In the genomic region with DNA sequence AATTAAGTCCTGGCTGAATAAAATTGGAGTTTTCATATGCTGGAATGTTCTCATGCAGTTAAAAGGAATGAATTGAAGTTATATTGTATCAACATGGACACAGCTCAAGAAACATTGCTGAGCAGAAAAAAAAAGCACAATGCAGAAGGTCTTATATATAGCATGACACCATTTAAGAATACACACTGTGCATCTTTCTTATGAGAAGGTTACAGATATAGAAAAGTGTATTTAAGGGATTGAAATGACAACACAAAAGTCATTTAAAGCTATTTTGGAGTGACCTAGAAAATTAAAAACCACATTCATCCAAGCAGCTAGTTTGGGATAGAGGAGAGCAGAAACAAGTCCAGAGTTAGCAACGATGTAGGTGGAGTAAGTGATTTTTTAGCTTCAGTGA, we compare ENCODE assay signal across 16 mouse cellular contexts.
"Had no signal": no experiment of that assay in that cellular context is flagged by ENCODE, and none has a peak within 500 bp of the region (broad histone marks: within the 10 kb centered on the region; RNA-seq: fewer than 3 reads in every experiment).

No protein-coding gene starts in this region.

- H3K4me3 ChIP-seq: neural tube, embryonic 12.5 days; neural tube, embryonic 13.5 days; neural tube, embryonic 15.5 days; stomach, embryonic 15.5 days had no signal

- H3K27ac ChIP-seq: neural tube, embryonic 12.5 days; neural tube, embryonic 13.5 days; neural tube, embryonic 15.5 days; stomach, embryonic 15.5 days; stomach, postnatal 0 days had no signal

- DNase-seq: retina, postnatal 1 day; right cerebral cortex, adult 18-20 months; right cerebral cortex, postnatal 14 days; right cerebral cortex, postnatal 25 days; spleen, adult 18-20 months; thymus, adult 18-20 months; thymus, adult 2 months; thymus, postnatal 14 days; thymus, postnatal 25 days; thymus, postnatal 36 days; thymus, postnatal 4 days had no signal
